Mouse (Mus musculus) left cerebral cortex, adult 2 months (tissue): ENCODE measurements at regions not wholly inside any gene's neighbourhood (a gene's known extent, or its start where the extent isn't known, plus 50 kb on each side); places are given as distances from the start of the nearest gene placed in this dataset.
"Not testable (repeated sequence)": the region's sequence is repeated elsewhere in the genome, so short reads cannot be mapped to it uniquely, and the experiment has no call there.

ENCODE experiments used
- DNase-seq, 2 experiments: peaks; one replicate each; pipeline ENCODE4 v3.0.0; 2021 to 2022; ENCODE audit warnings: low spot score in 2 of 2, mixed read lengths in 1 of 2; ENCODE audit errors: extremely low spot score in 1 of 2
- H3K27ac ChIP-seq: fragments of 200-600 bp; 2 replicates; pipeline ENCODE4 v1.8.1; 2022
- H3K4me3 ChIP-seq: fragments of 200-600 bp; 2 replicates; pipeline ENCODE4 v1.8.1; 2022
- CTCF ChIP-seq: fragments of 200-600 bp; IDR thresholded peaks from 2 replicates; pipeline ENCODE4 v1.8.1; 2022; ENCODE audit warnings: antibody characterized with exemption, mild to moderate bottlenecking, moderate library complexity
- intact Hi-C: fragments of 180-260 bp; cut with DNase I; formaldehyde crosslinking; loops from one replicate; pipeline ENCODE4 v1.15.1; 2025

- no peak for TF ChIP-seq CTCF
- no peak for DNase-seq
- Histone ChIP-seq H3K27ac (no peak overlapping the region), H3K4me3 (no peak overlapping the region)
- intact Hi-C loops = no loop called here
These were observed 364.2 kb downstream of the Hdgfl1 start for GRCm38 (mm10) chr13:26405757-26406156.

DNA sequence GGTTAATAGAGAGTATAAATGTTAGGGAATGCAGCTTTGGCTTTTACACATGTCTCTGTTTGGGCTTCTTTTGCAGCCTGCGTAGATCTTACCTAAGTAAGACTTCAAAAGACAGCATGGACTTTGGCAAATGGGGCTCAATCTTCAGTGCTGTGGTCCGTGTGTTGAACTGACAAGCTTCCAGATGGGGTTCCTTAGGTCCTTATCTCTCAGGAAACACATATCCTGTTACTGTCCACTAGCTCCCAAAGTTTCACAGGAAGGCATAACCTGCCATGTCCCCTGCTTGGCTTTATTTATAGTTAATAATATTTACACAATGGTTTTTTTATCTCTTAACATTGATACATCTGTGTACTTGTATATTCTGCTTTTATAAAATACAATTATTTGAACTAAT is 365.3 kb downstream of the Hdgfl1 start:
- intact Hi-C loops = no loop called here

DNA sequence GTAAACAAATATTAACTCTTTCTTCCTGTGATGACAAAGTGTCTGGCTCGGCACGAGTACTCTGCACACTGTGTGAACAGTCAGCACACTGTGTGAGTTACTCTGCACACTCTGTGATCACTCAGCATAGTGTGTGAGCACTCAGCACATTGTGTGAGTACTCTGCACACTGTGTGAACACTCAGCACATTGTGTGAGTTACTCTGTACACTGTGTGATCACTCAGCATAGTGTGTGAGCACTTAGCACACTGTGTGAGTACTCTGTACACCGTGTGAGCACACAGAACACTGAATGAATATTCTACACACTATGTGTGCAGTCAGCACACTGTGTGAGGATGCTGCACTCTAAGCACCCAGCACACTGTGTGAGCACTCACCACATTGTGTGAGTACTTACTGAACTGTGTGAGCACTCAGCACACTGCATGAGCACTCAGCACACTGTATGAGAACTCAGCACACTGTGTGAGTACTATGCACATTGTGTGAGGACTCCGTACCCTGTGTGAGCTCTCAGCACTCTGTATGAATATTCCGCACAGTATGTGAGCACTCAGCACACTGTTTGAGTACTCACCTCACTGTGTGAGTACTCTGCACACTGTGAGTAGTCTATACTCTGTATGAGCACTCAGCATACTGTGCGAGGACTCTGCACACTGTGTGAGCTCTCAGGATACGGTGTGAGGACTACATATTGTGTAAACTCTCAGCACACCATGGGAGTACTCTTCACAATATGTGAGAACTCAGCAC is 381.9 kb downstream of the Hdgfl1 start:
- intact Hi-C loops = no loop called here
- H3K4me3 ChIP-seq = no peak overlapping the region

More for the DNA sequence above, 365.3 kb downstream of the Hdgfl1 start:
- no peak overlapping the region for H3K4me3 ChIP-seq
- DNase-seq = no peak
- H3K27ac ChIP-seq = no peak overlapping the region
- TF ChIP-seq CTCF = no peak

GRCm38 (mm10) chr13:26382631-26383030 is 387.3 kb downstream of the Hdgfl1 start:
- Histone ChIP-seq H3K4me3 (no peak overlapping the region), H3K27ac (no peak overlapping the region)
- no peak for TF ChIP-seq CTCF
- intact Hi-C loops = no loop called here
- no peak for DNase-seq

More for the DNA sequence above, 381.9 kb downstream of the Hdgfl1 start:
- DNase-seq = no peak
- H3K27ac ChIP-seq = no peak overlapping the region
- TF ChIP-seq CTCF = no peak

- intact Hi-C loops = no loop called here
- no peak overlapping the region for H3K4me3 ChIP-seq
- DNase-seq = no peak
- TF ChIP-seq CTCF = no peak
- H3K27ac ChIP-seq = no peak overlapping the region
These were observed 387.8 kb downstream of the Hdgfl1 start for GRCm38 (mm10) chr13:26382154-26382553.

GRCm38 (mm10) chr13:26375546-26375945 is 394.4 kb downstream of the Hdgfl1 start:
- no peak for DNase-seq
- H3K27ac ChIP-seq = no peak overlapping the region
- H3K4me3 ChIP-seq = no peak overlapping the region
- TF ChIP-seq CTCF = no peak
- intact Hi-C loops = no loop called here

- H3K27ac ChIP-seq, H3K4me3 ChIP-seq, DNase-seq, intact Hi-C loops: not testable (repeated sequence)
These were observed 404.1 kb downstream of the Hdgfl1 start for GRCm38 (mm10) chr13:26365911-26366310.

DNA sequence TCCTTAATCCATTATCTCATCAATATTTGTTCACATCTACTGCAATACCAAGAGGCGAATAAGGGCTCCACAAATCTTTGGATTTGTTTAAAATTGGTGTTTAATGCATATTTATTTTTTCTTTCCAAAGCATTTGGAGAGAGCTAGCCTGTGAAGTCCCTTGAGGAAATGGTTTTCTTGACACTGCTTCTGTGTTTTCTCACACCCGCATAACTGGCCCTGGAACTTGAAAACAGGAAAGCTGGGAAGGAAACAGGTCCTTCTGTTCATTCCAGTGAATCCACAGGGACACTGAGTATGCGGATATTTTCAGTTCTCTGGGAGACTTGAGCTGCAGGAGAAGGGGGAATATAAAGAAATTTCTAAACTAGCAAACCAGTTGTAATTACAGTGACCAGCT is 413.6 kb downstream of the Hdgfl1 start:
- Histone ChIP-seq H3K4me3 (no peak overlapping the region), H3K27ac (no peak overlapping the region)
- DNase-seq = no peak
- intact Hi-C loops = no loop called here
- no peak for TF ChIP-seq CTCF

- H3K27ac ChIP-seq = no peak overlapping the region
- no peak for DNase-seq
- intact Hi-C loops = no loop called here
- H3K4me3 ChIP-seq = no peak overlapping the region
- TF ChIP-seq CTCF = no peak
These were observed 415.5 kb downstream of the Hdgfl1 start for GRCm38 (mm10) chr13:26354421-26354820.

GRCm38 (mm10) chr13:26350510-26350909 is 419.5 kb downstream of the Hdgfl1 start:
- Histone ChIP-seq H3K27ac (no peak overlapping the region), H3K4me3 (no peak overlapping the region)
- intact Hi-C loops = no loop called here
- TF ChIP-seq CTCF = no peak
- no peak for DNase-seq

DNA sequence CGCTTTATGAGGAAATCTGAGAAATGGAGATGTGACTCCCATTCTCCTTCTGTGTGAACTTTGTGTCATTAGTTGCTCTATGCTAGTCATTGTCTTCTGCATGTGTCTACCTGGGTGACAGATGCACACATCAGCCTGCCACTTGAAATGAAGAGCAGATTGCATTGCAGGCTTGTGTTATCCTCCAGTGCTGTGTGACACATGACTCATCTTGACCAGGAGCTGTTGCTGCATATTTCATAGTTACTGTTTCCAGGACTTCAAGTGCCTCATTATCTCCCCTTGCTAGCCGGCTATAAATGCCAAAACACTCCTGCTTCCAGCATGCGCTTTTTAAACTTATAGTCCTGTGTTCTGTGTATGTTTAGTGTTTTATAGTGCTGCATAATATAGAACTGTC is 431.2 kb downstream of the Hdgfl1 start:
- intact Hi-C loops = no loop called here
- Histone ChIP-seq H3K4me3 (no peak overlapping the region), H3K27ac (no peak overlapping the region)
- no peak for DNase-seq
- no peak for TF ChIP-seq CTCF

GRCm38 (mm10) chr13:26325066-26325465 is 444.9 kb downstream of the Hdgfl1 start:
- DNase-seq = no peak
- no peak for TF ChIP-seq CTCF
- Histone ChIP-seq H3K4me3 (no peak overlapping the region), H3K27ac (no peak overlapping the region)
- intact Hi-C loops = no loop called here

DNA sequence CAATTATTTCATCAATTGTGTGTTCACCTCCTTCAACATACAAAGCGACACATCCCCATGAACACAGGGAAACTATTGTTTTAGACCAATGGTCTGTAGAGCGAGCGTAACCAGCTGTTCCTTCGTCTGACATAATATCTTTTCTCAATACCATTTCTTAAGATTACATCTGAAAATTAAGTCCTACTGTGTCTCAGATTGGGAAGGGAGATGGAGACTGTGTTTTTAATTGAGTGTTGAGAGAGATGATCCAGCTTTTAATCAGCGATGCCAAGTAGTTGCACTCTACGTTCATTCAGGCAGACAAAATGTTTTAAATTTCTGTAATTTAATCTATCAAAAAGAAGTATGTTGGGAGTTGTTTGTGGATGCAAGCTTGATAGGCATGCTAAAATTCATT is 445.3 kb downstream of the Hdgfl1 start:
- TF ChIP-seq CTCF = no peak
- intact Hi-C loops = no loop called here
- DNase-seq = no peak
- Histone ChIP-seq H3K4me3 (no peak overlapping the region), H3K27ac (no peak overlapping the region)
